Mouse (Mus musculus) megakaryocyte, embryonic 14.5 days (primary cell): ENCODE results near the gene Dock4. TPM values are rescaled to one million over a fixed set of nuclear protein-coding genes. Genes with fewer than 3 reads are reported as not detected.

Source experiments
- H3K27me3 ChIP-seq: replicated peaks from 2 replicates; pipeline ENCODE3; 2012; ENCODE audit warnings: inconsistent platforms
- H3K36me3 ChIP-seq: replicated peaks from 2 replicates; pipeline ENCODE3; 2012; ENCODE audit warnings: low read length, inconsistent platforms, mixed read lengths
- H3K4me1 ChIP-seq: 2 replicates; pipeline ENCODE4 v1.6.1; 2012; ENCODE audit warnings: inconsistent platforms
- H3K4me3 ChIP-seq: replicated peaks from 2 replicates; pipeline ENCODE3; 2012; ENCODE audit warnings: moderate library complexity, mild to moderate bottlenecking, inconsistent platforms
- H3K9me3 ChIP-seq: 2 replicates; pipeline ENCODE4 v1.6.1; 2012; ENCODE audit warnings: inconsistent platforms
- FLI1 ChIP-seq: IDR thresholded peaks from 2 replicates; pipeline ENCODE4 v1.6.1; 2012; ENCODE audit warnings: low read length, inconsistent platforms, mixed read lengths
- GATA1 ChIP-seq: IDR thresholded peaks from 3 replicates; pipeline ENCODE4 v1.6.1; 2012; ENCODE audit warnings: mixed read lengths, low read length, inconsistent platforms, borderline replicate concordance
- polyA plus RNA-seq: library from polyadenylated mRNA; stranded (reverse); fragments of >175 nt; gene quantifications from 2 replicates; pipeline ENCODE4 v1.2.3, GENCODE M21; 2012; ENCODE audit warnings: low replicate concordance; ENCODE audit not compliant: insufficient read depth

The Dock4 gene
- polyA plus RNA-seq, 1 experiment: 0.13 TPM

DNA sequence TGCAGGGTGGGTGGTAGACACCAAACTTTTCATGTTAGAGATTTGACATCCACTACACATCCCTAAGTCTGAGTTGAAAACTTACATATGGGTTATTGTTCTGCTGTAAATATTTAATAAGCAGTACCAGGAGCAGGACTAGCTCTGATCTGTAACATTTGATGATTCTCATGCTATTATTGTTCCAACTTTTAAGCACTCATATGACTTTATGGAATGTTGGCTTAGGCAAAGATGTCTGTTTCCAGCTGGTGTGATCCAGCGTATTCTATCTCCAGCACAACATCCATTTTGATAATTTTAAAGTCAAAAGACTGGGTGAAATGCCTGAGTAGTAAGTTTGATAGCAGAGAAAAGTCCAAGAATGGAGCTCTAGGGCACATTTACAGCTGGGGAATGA lies 261.4 kb downstream of the Dock4 start:
- no peaks in the 10 kb centered on the region for H3K36me3 ChIP-seq
- no peak overlapping the region for H3K4me3 ChIP-seq
- TF ChIP-seq GATA1 (no peak), FLI1 (no peak)
- no peaks in the 10 kb centered on the region for H3K9me3 ChIP-seq
- H3K27me3 ChIP-seq: no peaks in the 10 kb centered on the region
- no peaks in the 10 kb centered on the region for H3K4me1 ChIP-seq

DNA sequence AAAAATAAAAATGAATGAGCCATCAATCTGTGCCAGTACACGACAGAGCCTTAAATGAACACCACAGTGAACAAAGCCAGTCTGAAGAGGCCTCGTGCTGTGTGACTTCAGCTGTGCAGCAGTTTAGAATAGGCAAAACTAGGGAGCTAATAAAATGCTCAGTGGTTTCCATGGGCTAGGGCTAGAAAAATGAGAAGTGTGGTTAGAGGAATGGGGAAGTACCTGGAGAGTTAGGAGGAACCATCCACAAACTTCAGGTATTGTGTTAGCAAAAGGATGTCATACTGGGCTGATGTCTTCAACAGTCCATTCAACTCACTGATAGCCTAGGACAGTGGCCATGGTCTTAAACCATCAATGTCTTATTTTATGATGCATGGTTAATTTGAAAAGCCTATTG lies 263.3 kb downstream of the Dock4 start:
- H3K36me3 ChIP-seq: no peaks in the 10 kb centered on the region
- TF ChIP-seq GATA1: no peak
- TF ChIP-seq FLI1: no peak
- H3K4me1 ChIP-seq: no peaks in the 10 kb centered on the region
- H3K27me3 ChIP-seq: no peaks in the 10 kb centered on the region
- H3K9me3 ChIP-seq: no peaks in the 10 kb centered on the region
- H3K4me3 ChIP-seq: no peak overlapping the region

DNA sequence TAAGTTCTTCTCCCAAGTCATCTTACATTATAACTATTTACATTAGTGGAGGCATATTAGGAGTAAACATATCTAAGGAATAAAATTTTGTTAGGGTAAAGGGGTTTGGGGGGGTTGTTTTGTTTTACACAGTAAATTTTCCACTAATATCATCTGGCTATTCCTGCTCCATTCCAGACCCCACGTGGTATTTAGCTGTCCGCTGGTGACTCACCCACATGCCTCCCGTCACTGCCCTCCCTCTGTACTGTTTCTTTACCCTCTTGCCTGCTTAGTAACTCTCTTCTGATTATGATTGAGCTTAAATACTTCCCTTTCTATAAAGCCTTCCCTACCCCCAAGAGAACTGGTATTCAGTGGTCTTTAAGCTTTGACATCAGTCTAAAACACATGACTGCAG lies 266.5 kb downstream of the Dock4 start:
- no peaks in the 10 kb centered on the region for H3K27me3 ChIP-seq
- no peaks in the 10 kb centered on the region for H3K4me1 ChIP-seq
- no peak overlapping the region for H3K4me3 ChIP-seq
- no peak for TF ChIP-seq FLI1
- no peak for TF ChIP-seq GATA1
- no peaks in the 10 kb centered on the region for H3K9me3 ChIP-seq
- no peaks in the 10 kb centered on the region for H3K36me3 ChIP-seq

DNA sequence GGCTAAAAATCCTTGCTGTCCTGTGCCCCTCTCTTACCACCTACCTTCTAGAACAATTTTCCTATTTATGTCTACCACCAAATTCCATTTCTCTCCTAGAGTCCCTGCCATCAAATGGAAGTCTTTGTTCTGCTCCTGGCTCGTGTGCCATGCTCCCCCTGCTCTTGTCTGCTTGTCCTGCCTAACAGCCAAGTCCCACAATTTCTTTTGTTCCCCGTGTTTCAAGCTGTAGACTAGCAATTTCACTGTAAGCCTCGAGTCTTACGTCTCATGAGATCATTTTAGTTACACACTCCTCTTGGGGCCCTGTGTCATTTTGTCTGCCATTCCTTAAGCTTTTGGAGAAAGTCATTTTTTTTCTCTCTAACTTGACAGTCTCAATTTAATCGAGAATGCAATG lies 268.5 kb downstream of the Dock4 start:
- no peaks in the 10 kb centered on the region for H3K4me1 ChIP-seq
- H3K4me3 ChIP-seq: no peak overlapping the region
- no peaks in the 10 kb centered on the region for H3K9me3 ChIP-seq
- no peak for TF ChIP-seq GATA1
- TF ChIP-seq FLI1: no peak
- H3K36me3 ChIP-seq: no peaks in the 10 kb centered on the region
- H3K27me3 ChIP-seq: no peaks in the 10 kb centered on the region

DNA sequence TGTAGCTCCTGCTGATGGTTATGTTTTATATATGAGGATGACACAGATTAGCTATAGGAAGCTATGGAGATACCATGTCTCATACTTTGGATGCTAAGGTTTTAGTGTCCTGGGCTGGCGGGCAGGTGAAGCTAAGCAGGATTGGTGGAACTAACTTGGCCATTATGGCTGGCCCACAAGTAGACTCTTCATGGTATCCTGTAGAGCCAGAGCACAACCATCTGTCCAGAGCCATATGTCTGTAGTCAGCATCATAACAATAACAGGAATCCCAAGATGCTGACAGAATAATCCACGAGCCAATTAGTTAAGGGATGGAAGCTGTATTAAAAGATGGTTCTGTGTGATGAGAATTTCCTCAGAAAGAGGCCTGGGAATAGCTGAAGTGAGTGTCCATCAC lies 269.4 kb downstream of the Dock4 start:
- Histone ChIP-seq H3K4me1 (no peaks in the 10 kb centered on the region), H3K27me3 (no peaks in the 10 kb centered on the region), H3K36me3 (no peaks in the 10 kb centered on the region), H3K4me3 (no peak overlapping the region), H3K9me3 (no peaks in the 10 kb centered on the region)
- TF ChIP-seq GATA1 (no peak), FLI1 (no peak)

DNA sequence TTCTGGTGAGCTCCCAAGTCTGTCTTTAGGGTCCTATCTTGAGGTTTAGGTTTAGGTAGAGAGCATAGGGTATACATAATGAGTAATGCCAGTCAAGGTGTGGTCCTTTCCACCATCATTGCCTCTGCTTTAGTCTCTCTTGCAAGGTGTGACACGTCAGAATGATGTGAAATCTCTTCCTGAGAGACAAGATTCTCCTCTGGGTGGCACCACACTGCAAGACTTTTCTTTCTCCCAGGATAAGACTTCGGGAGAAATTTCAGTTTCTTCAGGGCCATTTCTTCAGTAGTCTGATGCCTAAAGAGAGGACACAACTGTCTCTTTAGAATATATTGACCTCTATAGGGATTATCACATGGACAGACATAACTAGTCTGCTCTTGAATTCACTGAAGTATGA lies 282.6 kb downstream of the Dock4 start:
- no peaks in the 10 kb centered on the region for H3K36me3 ChIP-seq
- no peak for TF ChIP-seq FLI1
- TF ChIP-seq GATA1: no peak
- H3K4me3 ChIP-seq: no peak overlapping the region
- H3K4me1 ChIP-seq: no peaks in the 10 kb centered on the region
- H3K9me3 ChIP-seq: no peaks in the 10 kb centered on the region
- no peaks in the 10 kb centered on the region for H3K27me3 ChIP-seq

GRCm38 (mm10) chr12:40730756-40731155 lies 285.0 kb downstream of the Dock4 start:
- Histone ChIP-seq H3K27me3 (no peaks in the 10 kb centered on the region), H3K4me3 (no peak overlapping the region), H3K36me3 (no peaks in the 10 kb centered on the region), H3K4me1 (no peaks in the 10 kb centered on the region), H3K9me3 (no peaks in the 10 kb centered on the region)
- TF ChIP-seq FLI1: no peak
- TF ChIP-seq GATA1: no peak

DNA sequence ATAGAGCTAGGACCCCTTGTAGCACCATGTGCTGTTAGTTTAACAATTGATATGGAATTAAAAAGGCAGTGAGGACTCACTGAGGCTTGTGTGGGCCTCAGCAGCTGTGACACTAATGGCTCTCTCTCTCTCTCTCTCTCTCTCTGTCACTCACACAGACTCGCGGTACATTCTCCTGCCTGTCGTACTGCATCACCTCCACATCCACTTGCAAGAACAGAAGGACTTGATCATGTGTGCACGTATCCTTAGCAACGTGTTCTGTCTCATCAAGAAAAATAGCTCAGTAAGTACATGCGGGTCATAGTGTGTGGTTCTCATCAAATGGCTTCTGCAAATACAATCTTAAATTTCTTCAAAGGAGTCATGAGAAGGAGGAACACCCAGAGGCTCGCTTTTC lies 299.7 kb downstream of the Dock4 start:
- Histone ChIP-seq H3K27me3 (no peaks in the 10 kb centered on the region), H3K4me1 (no peaks in the 10 kb centered on the region), H3K9me3 (no peaks in the 10 kb centered on the region), H3K4me3 (no peak overlapping the region), H3K36me3 (no peaks in the 10 kb centered on the region)
- TF ChIP-seq FLI1: no peak
- TF ChIP-seq GATA1: no peak

DNA sequence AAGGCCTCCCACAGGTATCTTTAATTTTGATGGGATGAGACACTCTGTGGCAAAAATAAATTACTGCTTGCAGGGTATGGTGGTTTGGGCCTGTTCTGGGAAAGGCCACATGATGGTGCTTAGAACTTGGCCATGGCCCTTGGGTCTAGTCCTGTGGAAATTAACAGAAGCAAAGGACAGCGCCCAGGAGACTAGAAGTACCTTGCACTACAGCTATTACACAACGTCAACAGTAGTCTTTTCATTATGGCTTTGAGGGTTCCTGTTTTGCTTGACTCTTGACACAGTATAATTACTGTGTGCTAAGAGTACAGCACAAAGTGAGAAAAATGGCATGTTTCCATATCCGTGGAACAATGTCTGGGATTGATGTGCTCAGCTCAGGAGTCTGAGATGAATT lies 300.3 kb downstream of the Dock4 start:
- no peaks in the 10 kb centered on the region for H3K36me3 ChIP-seq
- no peak overlapping the region for H3K4me3 ChIP-seq
- no peaks in the 10 kb centered on the region for H3K27me3 ChIP-seq
- no peak for TF ChIP-seq GATA1
- no peak for TF ChIP-seq FLI1
- H3K9me3 ChIP-seq: no peaks in the 10 kb centered on the region
- no peaks in the 10 kb centered on the region for H3K4me1 ChIP-seq

GRCm38 (mm10) chr12:40759281-40759680 lies 313.5 kb downstream of the Dock4 start:
- Histone ChIP-seq H3K4me3 (no peak overlapping the region), H3K4me1 (no peaks in the 10 kb centered on the region)
- TF ChIP-seq FLI1: no peak
- no peak for TF ChIP-seq GATA1

GRCm38 (mm10) chr12:40767258-40767816 lies 321.6 kb downstream of the Dock4 start:
- TF ChIP-seq GATA1 (no peak), FLI1 (no peak)
- Histone ChIP-seq H3K27me3 (no peaks in the 10 kb centered on the region), H3K4me1 (no peaks in the 10 kb centered on the region), H3K4me3 (no peak overlapping the region), H3K36me3 (no peaks in the 10 kb centered on the region), H3K9me3 (no peaks in the 10 kb centered on the region)

More at GRCm38 (mm10) chr12:40759281-40759680, 313.5 kb downstream of the Dock4 start:
- Histone ChIP-seq H3K9me3 (no peaks in the 10 kb centered on the region), H3K36me3 (no peaks in the 10 kb centered on the region), H3K27me3 (no peaks in the 10 kb centered on the region)
